Mouse (Mus musculus): ENCODE results near the gene Grwd1.

The Grwd1 gene

GRCm38 (mm10) chr7:45800001-45800400, 30.7 kb downstream of the Grwd1 start:
- DNase-seq (ENCODE audit: low read depth, low spot score): no peak

- no peak for DNase-seq (ENCODE audit: low read depth, low spot score)
Observed at GRCm38 (mm10) chr7:45798931-45799330, 31.8 kb downstream of the Grwd1 start.

GRCm38 (mm10) chr7:45798511-45798836, 32.3 kb downstream of the Grwd1 start:
- DNase-seq (ENCODE audit: low read depth, low spot score): no peak

GRCm38 (mm10) chr7:45797661-45798510, 32.9 kb downstream of the Grwd1 start:
- DNase-seq (ENCODE audit: low read depth, low spot score): no peak

GRCm38 (mm10) chr7:45796950-45797349, 33.8 kb downstream of the Grwd1 start:
- no peak for DNase-seq (ENCODE audit: low read depth, low spot score)

- no peak for DNase-seq (ENCODE audit: low read depth, low spot score)
Observed at GRCm38 (mm10) chr7:45794971-45795370, 35.8 kb downstream of the Grwd1 start.

GRCm38 (mm10) chr7:45793969-45794585, 36.7 kb downstream of the Grwd1 start:
- DNase-seq (ENCODE audit: low read depth, low spot score): no peak

GRCm38 (mm10) chr7:45793240-45793639, 37.5 kb downstream of the Grwd1 start:
- no peak for DNase-seq (ENCODE audit: low read depth, low spot score)

GRCm38 (mm10) chr7:45791756-45792490, 38.8 kb downstream of the Grwd1 start:
- DNase-seq (ENCODE audit: low read depth, low spot score): no peak

GRCm38 (mm10) chr7:45790721-45791120, 40.0 kb downstream of the Grwd1 start:
- no peak for DNase-seq (ENCODE audit: low read depth, low spot score)

- no peak for DNase-seq (ENCODE audit: low read depth, low spot score)
Observed at GRCm38 (mm10) chr7:45787642-45788041, 43.1 kb downstream of the Grwd1 start.

- DNase-seq (ENCODE audit: low read depth, low spot score): peak; percentile 55
Observed at GRCm38 (mm10) chr7:45786661-45787413, 43.9 kb downstream of the Grwd1 start.

GRCm38 (mm10) chr7:45786136-45786578, 44.6 kb downstream of the Grwd1 start:
- peak; percentile 65 for DNase-seq (ENCODE audit: low read depth, low spot score)

- peak; percentile 40 for DNase-seq (ENCODE audit: low read depth, low spot score)
Observed at GRCm38 (mm10) chr7:45785388-45786135, 45.2 kb downstream of the Grwd1 start.

- DNase-seq (ENCODE audit: low read depth, low spot score): peak; percentile 84
Observed at GRCm38 (mm10) chr7:45784524-45785372, 46.0 kb downstream of the Grwd1 start, which contains the start of gene Sult2b1. Gene Sult2b1, minus strand, starts transcription at chr7:45784669.

- DNase-seq (ENCODE audit: low read depth, low spot score): peak; percentile 54
Observed at GRCm38 (mm10) chr7:45783511-45784091, 47.1 kb downstream of the Grwd1 start, which contains the start of gene Lmtk3. Gene Lmtk3, plus strand, starts transcription at chr7:45783738.

- no peak for DNase-seq (ENCODE audit: low read depth, low spot score)
Observed at GRCm38 (mm10) chr7:45782271-45782670, 48.5 kb downstream of the Grwd1 start.

GRCm38 (mm10) chr7:45779081-45779641, 51.6 kb downstream of the Grwd1 start:
- DNase-seq (ENCODE audit: low read depth, low spot score): no peak

GRCm38 (mm10) chr7:45775237-45775636, 55.5 kb downstream of the Grwd1 start:
- no peak for DNase-seq (ENCODE audit: low read depth, low spot score)
